Mouse (Mus musculus) liver, adult 2 months (tissue): ENCODE results near the gene Cdh3.

Experiments used
- CTCF ChIP-seq: fragments of 200-500 bp; IDR thresholded peaks from 2 replicates; pipeline ENCODE4 v1.5.1; 2011; ENCODE audit warnings: low read depth, low read length, control low read depth
- POLR2A ChIP-seq: fragments of 200-500 bp; IDR thresholded peaks from 2 replicates; pipeline ENCODE4 v1.6.1; 2011; ENCODE audit warnings: low read length, control low read depth; ENCODE audit not compliant: insufficient read depth; ENCODE audit errors: extremely low read depth

DNA sequence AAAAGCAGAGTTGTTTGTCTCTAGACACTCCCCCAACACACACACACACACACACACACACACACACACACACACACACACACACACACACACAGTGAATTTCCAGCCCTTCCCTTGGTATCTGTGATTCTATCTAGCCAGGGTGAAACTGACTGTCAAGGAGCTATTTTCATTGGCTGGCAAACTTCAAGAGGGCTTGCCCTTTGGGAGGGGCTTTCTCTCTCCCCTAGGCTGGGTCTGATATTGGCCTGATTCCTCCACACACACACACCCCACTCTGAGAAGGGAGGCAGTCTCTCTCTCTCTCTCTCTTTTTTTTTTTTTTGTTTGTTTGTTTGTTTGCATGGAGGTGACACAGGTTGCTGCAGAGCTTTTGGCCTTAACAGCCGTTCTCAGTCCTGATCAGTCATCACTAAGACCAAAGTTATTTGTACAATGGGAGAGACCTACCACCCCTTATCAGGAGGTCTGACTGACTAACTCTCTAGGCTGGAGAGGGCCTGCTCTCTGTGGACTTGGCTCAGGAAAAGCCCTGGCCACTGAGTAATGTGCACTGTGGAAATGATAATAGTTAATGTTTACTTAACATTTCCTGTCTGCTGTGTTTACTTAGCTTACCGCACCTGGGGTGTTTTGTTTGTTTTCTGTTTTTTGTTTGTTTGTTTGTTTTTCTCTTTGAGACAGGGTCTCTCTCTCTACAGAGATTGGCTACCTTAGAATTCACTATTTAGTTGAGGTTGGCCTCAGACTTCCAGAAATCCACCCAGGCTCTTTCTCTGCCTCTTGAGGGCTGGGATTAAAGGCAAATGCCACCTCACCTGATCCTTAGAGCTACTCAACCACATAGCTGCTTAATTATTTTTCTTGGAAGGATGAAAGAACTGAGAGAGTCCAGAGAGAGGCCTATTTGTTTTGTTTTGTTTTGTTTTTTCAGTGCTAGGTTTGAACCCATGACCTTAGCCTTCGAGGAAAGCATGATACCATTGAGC lies 78.0 kb downstream of the Cdh3 start:
- no peak for TF ChIP-seq POLR2A
- no peak for TF ChIP-seq CTCF
